7 mouse cellular contexts compared by ENCODE assay signal in genomic region chr11:60932503-60933020, GRCm38 (mm10). TPM values are rescaled to one million over a fixed set of nuclear protein-coding genes. Genes with fewer than 3 reads are reported as not detected.
DNase-seq lines count a peak whose midpoint lies in the region; ATAC-seq lines count a peak whose summit lies in the region.

No protein-coding gene starts in this region.

- H3K27ac ChIP-seq in lung, embryonic 15.5 days, result peak overlapping the region; percentile 85
- peak overlapping the region; percentile 32; the same call in 1 of the 2 replicates for H3K27ac ChIP-seq in embryonic facial prominence, embryonic 11.5 days (replicated peaks; ENCODE audit: low read depth, low read length)
- peak overlapping the region; percentile 64; the same call in 1 of the 2 replicates for H3K27ac ChIP-seq in hindbrain, embryonic 14.5 days
- 0 out of 2 replicates have a peak overlapping the region, but pooled peaks have one; percentile 20 for H3K27ac ChIP-seq in midbrain, embryonic 14.5 days (replicated peaks; ENCODE audit: low read depth, low read length)

- no peaks in the 10 kb centered on the region for H3K9me3 ChIP-seq in lung, embryonic 15.5 days
- no peaks in the 10 kb centered on the region for H3K9me3 ChIP-seq in embryonic facial prominence, embryonic 11.5 days (replicated peaks; ENCODE audit: control insufficient read depth, low read length)
- no peaks in the 10 kb centered on the region for H3K9me3 ChIP-seq in hindbrain, embryonic 14.5 days (ENCODE audit: control insufficient read depth, low read length)
- no peaks in the 10 kb centered on the region for H3K9me3 ChIP-seq in midbrain, embryonic 14.5 days (ENCODE audit: control insufficient read depth, low read length)

- H3K9ac ChIP-seq in lung, embryonic 15.5 days, result peak overlapping the region; percentile 91
- peak overlapping the region; percentile 87 for H3K9ac ChIP-seq in embryonic facial prominence, embryonic 11.5 days (replicated peaks; ENCODE audit: low read length)
- peak overlapping the region; percentile 78 for H3K9ac ChIP-seq in hindbrain, embryonic 14.5 days
- peak overlapping the region; percentile 69 for H3K9ac ChIP-seq in midbrain, embryonic 14.5 days (replicated peaks; ENCODE audit: low read length)

- peaks cover 54% of the 10 kb centered on the region for H3K4me1 ChIP-seq in lung, embryonic 15.5 days
- H3K4me1 ChIP-seq in embryonic facial prominence, embryonic 11.5 days (ENCODE audit: control insufficient read depth, insufficient read depth, low read length), result peaks cover 8% of the 10 kb centered on the region
- peaks cover 26% of the 10 kb centered on the region for H3K4me1 ChIP-seq in hindbrain, embryonic 14.5 days (replicated peaks; ENCODE audit: control insufficient read depth, insufficient read depth, low read length)
- peaks cover 14% of the 10 kb centered on the region for H3K4me1 ChIP-seq in midbrain, embryonic 14.5 days (ENCODE audit: control insufficient read depth, insufficient read depth, low read length)

- peak overlapping the region; percentile 79 for H3K4me3 ChIP-seq in lung, embryonic 15.5 days
- peak overlapping the region; percentile 88 for H3K4me3 ChIP-seq in embryonic facial prominence, embryonic 11.5 days (ENCODE audit: low read depth, low read length)
- peak overlapping the region; percentile 75 for H3K4me3 ChIP-seq in hindbrain, embryonic 14.5 days (replicated peaks; ENCODE audit: low read length)
- peak overlapping the region; percentile 83 for H3K4me3 ChIP-seq in midbrain, embryonic 14.5 days (replicated peaks; ENCODE audit: low read depth, low read length)

- no peak for ATAC-seq in lung, embryonic 15.5 days (ENCODE audit: borderline replicate concordance, extremely low read depth, low FRiP score, low TSS enrichment)
- no peak for ATAC-seq in embryonic facial prominence, embryonic 11.5 days (replicated peaks; ENCODE audit: insufficient number of reproducible peaks, low FRiP score, low TSS enrichment, low read depth)
- no peak for ATAC-seq in hindbrain, embryonic 14.5 days (ENCODE audit: low FRiP score)
- ATAC-seq in midbrain, embryonic 14.5 days (ENCODE audit: low FRiP score, low TSS enrichment), result no peak

- DNase-seq in lung, postnatal 36 days, result no peak
- no peak for DNase-seq in embryonic facial prominence, embryonic 11.5 days (ENCODE audit: low spot score)
- DNase-seq in hindbrain, embryonic 14.5 days (ENCODE audit: low spot score), result no peak
- no peak for DNase-seq in midbrain, embryonic 14.5 days
- DNase-seq in cerebellum, adult 9-10 months, result no peak
- DNase-seq in gastrocnemius, postnatal 4 days (ENCODE audit: low spot score in 2 of 2), result no peak

- no peaks in the 10 kb centered on the region for H3K27me3 ChIP-seq in lung, embryonic 15.5 days
- H3K27me3 ChIP-seq in embryonic facial prominence, embryonic 11.5 days (ENCODE audit: control insufficient read depth, insufficient read depth, low read length), result no peaks in the 10 kb centered on the region
- no peaks in the 10 kb centered on the region for H3K27me3 ChIP-seq in hindbrain, embryonic 14.5 days (ENCODE audit: control insufficient read depth, insufficient read depth, low read length)
- H3K27me3 ChIP-seq in midbrain, embryonic 14.5 days (ENCODE audit: control insufficient read depth, insufficient read depth, low read length), result no peaks in the 10 kb centered on the region

- no peaks in the 10 kb centered on the region for H3K36me3 ChIP-seq in lung, embryonic 15.5 days
- H3K36me3 ChIP-seq in embryonic facial prominence, embryonic 11.5 days (replicated peaks; ENCODE audit: control insufficient read depth, insufficient read depth, low read depth, low read length), result no peaks in the 10 kb centered on the region
- no peaks in the 10 kb centered on the region for H3K36me3 ChIP-seq in hindbrain, embryonic 14.5 days (replicated peaks; ENCODE audit: control insufficient read depth, insufficient read depth)
- no peaks in the 10 kb centered on the region for H3K36me3 ChIP-seq in midbrain, embryonic 14.5 days (ENCODE audit: control insufficient read depth, insufficient read depth, low read length)

- peak overlapping the region; percentile 89 for H3K4me2 ChIP-seq in lung, embryonic 15.5 days
- H3K4me2 ChIP-seq in embryonic facial prominence, embryonic 11.5 days (ENCODE audit: low read depth, low read length), result peak overlapping the region; percentile 82
- H3K4me2 ChIP-seq in hindbrain, embryonic 14.5 days (replicated peaks), result peak overlapping the region; percentile 64
- peak overlapping the region; percentile 72 for H3K4me2 ChIP-seq in midbrain, embryonic 14.5 days (ENCODE audit: low read length)

- WGBS in lung, embryonic 15.5 days, result 2% methylated on average over 7 of the region's 7 CpGs
- WGBS in embryonic facial prominence, embryonic 11.5 days, result 4% methylated on average over 7 of the region's 7 CpGs
- WGBS in hindbrain, embryonic 14.5 days, result 10% methylated on average over 7 of the region's 7 CpGs
- WGBS in midbrain, embryonic 14.5 days, result 8% methylated on average over 7 of the region's 7 CpGs

RNA-seq across cellular contexts. Expression of gene Map2k3, which starts 0.7 kb away (rescaled TPM):
- polyA plus RNA-seq in lung, embryonic 15.5 days (2015; fragmentation: Nextera tagmentation; extraction: Ambion mirVana), result 109 and 115 TPM in 2 replicates
- polyA plus RNA-seq in embryonic facial prominence, embryonic 11.5 days (2014; fragmentation: Nextera tagmentation; extraction: Ambion mirVana), result 50.4 and 58.1 TPM in 2 replicates
- 23.5 and 24.3 TPM in 2 replicates for polyA plus RNA-seq in hindbrain, embryonic 14.5 days (2014; fragmentation: Nextera tagmentation; extraction: Ambion mirVana)
- polyA plus RNA-seq in midbrain, embryonic 14.5 days (2014; fragmentation: Nextera tagmentation; extraction: Ambion mirVana), result 18.5 and 23.2 TPM in 2 replicates
- total RNA-seq in gastrocnemius, postnatal 4 days (2021), result 10 to 100 TPM; 69.8 to 79.2 TPM

RNA-seq across cellular contexts. Expression of gene Natd1, which starts 18.0 kb away (rescaled TPM):
- polyA plus RNA-seq in lung, embryonic 15.5 days (2015; fragmentation: Nextera tagmentation; extraction: Ambion mirVana), result 21.3 and 26.6 TPM in 2 replicates
- 17.8 and 19.3 TPM in 2 replicates for polyA plus RNA-seq in embryonic facial prominence, embryonic 11.5 days (2014; fragmentation: Nextera tagmentation; extraction: Ambion mirVana)
- polyA plus RNA-seq in hindbrain, embryonic 14.5 days (2014; fragmentation: Nextera tagmentation; extraction: Ambion mirVana), result 26.2 and 32.5 TPM in 2 replicates
- polyA plus RNA-seq in midbrain, embryonic 14.5 days (2014; fragmentation: Nextera tagmentation; extraction: Ambion mirVana), result 33.0 and 42.2 TPM in 2 replicates
- 10 to 100 TPM; 19.8 to 25.2 TPM for total RNA-seq in gastrocnemius, postnatal 4 days (2021)

RNA-seq across cellular contexts. Expression of gene Tmem11, which starts 53.5 kb away (rescaled TPM):
- polyA plus RNA-seq in lung, embryonic 15.5 days (2015; fragmentation: Nextera tagmentation; extraction: Ambion mirVana), result 63.6 and 67.3 TPM in 2 replicates
- 60.4 and 65.6 TPM in 2 replicates for polyA plus RNA-seq in embryonic facial prominence, embryonic 11.5 days (2014; fragmentation: Nextera tagmentation; extraction: Ambion mirVana)
- polyA plus RNA-seq in hindbrain, embryonic 14.5 days (2014; fragmentation: Nextera tagmentation; extraction: Ambion mirVana), result 52.4 and 57.7 TPM in 2 replicates
- 52.4 and 53.7 TPM in 2 replicates for polyA plus RNA-seq in midbrain, embryonic 14.5 days (2014; fragmentation: Nextera tagmentation; extraction: Ambion mirVana)
- 10 to 100 TPM; 46.3 to 50.8 TPM for total RNA-seq in gastrocnemius, postnatal 4 days (2021)

Comparison
In these comparisons a context has a peak if more than half of its experiments do, and no peak if none do; other contexts are left out.
1. H3K27ac ChIP-seq: peak in every context shown above with its lines; median percentile 85 in lung, embryonic 15.5 days; 64 in hindbrain, embryonic 14.5 days; 32 in embryonic facial prominence, embryonic 11.5 days; 20 in midbrain, embryonic 14.5 days.